Mouse (Mus musculus): Measurements from ENCODE around the gene Il10.

Gene Il10

DNA sequence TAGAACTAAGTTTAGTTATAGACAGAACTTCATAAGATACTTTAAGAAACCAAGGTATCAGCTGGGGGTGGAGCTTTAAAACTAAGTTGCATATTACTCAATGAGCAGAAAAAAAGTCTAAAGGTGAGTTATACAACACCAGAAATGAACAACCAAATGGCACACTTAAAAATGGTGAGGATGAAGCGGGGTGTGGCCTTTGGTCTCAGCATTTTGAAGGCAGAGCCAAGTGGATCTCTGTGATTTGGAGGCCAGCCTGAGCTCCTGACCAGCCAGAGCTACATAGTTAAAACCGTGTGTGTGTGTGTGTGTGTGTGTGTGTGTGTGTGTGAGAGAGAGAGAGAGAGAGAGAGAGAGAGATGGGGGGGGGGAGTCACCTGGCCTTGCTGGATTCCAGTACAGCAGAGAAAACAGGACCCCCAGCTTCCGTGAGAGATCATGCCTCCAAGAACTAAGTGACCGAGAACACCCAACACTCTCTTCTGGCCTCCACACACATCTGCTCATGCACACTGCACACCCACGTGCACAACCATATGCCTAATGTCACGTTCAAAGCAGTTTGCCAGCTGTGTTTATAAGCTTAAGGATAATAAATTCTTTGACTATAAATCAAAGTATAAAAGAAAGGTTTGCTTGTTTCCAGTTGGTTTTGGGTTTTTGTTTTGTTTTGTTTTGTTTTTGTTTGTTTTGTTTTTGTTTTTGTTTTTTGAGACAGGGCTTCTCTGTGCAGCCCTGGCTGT lies 28.6 kb downstream of the Il10 start:
- no peak for DNase-seq (ENCODE audit: low read depth, low spot score)

DNA sequence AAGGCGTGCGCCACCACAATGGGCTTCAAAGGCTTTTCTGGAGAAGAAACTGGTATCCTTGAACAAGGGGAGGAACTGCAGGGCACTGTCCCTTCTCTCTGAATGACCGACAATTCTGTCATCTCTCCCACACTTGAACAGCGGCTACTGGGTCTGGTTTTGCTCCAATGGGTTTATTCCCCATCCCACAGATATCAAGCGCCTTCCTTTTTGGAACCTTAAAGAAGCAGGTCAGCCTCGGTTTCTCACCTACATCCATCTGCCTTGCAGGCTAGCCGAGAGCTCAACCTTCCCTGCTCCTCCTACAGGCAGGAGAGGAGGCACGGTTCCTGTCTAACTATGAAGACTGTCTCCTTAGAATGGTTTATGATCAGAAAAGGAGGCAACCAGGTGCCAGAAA lies 29.3 kb downstream of the Il10 start:
- DNase-seq (ENCODE audit: low read depth, low spot score) = no peak

DNA sequence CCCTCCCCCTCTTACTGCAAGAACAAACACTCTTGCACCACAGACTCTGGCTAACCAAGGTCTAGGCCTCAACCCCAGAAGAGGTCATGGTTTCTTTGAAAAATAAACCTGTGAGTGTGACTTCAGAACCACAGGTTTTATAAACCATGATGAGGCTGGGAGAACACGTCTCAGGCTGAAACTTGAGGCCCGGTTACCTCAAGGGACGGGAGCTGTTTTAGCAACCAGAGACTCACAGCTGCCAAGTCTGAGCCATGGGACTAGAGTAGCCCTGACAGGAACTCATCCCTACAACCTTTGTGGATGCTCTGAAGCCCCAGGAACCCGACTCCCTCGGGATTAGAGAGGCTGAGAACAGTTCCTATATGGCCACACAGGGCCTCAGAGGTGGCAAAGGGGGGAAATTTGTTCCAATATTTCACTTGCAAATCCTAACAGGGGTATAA lies 29.7 kb downstream of the Il10 start:
- DNase-seq (ENCODE audit: low read depth, low spot score) = no peak

DNA sequence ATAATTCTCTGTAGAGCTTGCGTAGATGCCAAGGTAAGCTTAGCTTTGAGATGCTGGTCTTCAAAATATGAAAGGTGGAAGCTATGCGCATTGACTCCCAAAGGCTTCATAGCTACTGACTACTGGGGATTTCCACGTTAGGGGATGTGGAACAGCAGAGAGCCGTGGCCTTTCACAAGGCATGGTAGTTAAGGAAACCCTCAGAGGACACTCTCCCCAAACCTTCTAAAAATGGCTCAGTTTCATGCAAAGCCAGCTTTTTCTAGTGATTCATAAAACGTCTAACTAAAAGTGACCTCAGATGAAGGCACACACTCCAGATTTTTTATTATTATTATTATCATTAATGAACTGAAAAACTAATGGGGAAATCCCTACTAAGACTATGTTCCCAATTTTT lies 30.4 kb downstream of the Il10 start:
- no peak for DNase-seq (ENCODE audit: low read depth, low spot score)

DNA sequence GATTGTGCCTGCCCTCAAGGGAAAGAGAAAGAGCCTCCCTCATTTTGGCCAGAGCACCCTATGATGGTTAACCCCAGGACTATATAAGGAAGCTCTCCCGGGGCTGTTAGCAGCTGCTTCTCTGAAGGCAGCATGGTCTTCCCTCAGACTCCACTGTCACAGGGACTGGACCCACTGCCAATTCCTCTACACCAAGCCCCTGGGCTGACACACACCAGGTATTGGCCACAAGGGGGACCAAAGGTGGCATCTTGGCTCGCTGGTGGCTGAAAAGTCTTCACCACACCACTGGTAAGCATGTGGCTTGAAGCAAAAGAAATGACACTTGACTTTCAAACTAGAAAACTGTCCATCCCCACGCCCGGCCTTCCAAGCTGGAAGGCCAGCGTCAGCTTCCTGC lies 31.0 kb downstream of the Il10 start:
- DNase-seq (ENCODE audit: low read depth, low spot score) = no peak

DNA sequence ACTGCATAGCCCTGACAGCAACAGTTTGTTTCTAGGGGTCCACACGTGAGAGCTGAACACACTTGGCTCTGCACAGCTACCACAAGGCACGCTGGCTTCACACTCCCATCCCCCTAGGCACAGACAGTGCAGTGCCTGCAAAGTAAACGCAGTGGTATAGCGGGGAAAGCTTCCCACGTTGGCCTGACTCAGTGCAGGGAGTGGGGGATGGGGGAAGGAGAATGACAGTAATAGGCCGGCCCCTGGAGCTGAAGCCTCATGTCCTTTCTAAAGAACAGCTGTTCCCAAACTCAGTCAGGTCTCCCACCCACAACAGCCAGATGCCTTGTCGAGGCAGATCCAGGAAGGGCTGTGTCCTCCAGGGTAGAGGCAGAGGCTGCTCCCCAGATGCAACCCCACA lies 31.4 kb downstream of the Il10 start:
- no peak for DNase-seq (ENCODE audit: low read depth, low spot score)

DNA sequence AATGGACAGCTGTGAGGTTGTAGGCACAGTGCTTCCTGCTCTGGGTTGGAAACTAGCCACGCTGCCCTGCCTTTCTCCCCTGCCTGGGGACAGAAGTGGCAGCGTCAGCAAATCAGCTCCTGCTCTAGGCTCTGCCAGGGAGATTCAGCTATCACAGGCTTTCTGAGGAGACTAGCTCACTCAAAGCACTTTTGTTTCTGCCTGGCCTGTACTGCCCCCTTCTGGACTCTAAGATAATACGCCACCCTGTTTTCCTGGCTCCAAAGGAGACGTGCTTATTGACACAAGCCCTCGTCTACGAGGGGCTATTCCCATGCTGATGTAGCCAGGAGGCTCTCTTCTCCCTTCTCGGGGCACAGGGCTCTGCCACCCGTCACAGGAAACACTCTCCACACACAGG lies 33.6 kb downstream of the Il10 start:
- DNase-seq (ENCODE audit: low read depth, low spot score) = peak; percentile 84

DNA sequence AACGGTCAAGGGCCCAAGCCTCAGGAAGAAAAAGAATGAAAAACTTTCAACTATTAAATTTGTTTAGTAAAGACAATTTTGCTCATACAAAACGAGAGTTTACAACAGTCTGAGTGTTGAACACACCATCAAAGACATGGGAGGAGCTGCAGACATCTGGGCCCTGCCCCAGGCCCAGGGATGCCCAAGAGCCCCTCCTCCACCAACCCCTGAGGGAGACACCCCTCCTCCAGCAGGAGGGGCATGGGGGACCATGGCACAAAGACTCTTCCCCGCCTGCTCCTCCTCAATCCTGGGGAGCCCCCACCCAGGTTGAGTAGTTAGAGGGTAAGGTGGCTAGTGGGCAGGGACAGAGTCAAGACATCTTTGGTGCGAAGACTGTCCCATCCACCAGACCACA lies 34.0 kb downstream of the Il10 start:
- DNase-seq (ENCODE audit: low read depth, low spot score) = no peak

DNA sequence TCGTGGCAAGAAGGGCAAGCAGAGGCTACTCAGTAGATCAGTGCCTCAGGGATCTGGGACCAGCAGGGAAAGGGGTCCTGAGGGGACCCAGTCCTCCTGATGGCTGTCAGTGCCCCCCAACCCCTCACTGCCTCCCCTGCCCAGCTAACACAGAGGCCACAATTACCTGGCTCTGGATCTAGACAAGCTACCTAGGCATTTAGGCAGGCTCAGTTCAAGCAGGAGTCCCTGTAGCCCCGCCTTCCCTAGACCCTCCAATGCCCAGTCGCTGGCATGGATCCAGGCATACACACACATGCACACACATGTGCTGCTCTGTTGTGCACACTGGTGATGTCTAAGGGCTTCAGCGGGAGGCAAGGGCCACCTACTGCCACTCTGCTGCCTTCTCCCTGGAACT lies 34.6 kb downstream of the Il10 start:
- no peak for DNase-seq (ENCODE audit: low read depth, low spot score)

DNA sequence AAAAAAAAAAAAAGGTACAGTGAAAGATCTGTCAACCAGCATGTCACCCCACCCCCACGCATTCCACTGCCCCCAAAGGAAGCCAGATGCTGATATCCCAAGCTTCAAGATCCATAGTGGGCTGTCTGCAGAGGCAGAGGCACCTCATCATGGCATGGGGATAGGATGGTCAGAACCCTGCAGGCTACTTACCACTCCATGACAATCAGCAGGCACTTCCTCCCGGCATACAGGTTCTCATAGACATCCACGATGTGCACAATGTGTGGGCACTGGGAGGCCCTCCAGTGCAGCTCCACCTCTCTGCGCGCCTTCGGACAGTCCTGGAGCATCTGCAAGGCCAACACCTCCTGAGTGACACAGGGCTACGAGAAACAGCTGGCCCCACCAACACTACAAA lies 38.8 kb downstream of the Il10 start:
- DNase-seq (ENCODE audit: low read depth, low spot score) = no peak

DNA sequence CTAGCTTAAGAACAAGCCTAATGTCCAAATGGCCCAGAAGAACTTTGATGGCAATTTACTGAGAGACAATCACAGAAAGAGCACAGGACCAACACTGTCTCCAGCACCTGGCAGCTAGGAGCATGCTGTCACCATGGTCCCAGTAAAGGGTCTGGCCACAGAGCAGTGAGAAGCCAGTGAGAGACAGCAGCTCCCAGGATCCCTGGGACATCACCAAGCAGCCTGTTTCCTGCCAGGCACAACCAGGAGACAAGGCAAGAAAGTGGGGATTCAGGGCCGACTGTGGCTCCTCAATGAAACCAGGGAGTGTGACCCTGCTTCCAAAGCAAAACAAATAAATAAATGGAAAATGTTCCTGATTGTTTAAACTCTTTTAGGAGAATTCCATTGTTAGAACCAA lies 39.8 kb downstream of the Il10 start:
- no peak for DNase-seq (ENCODE audit: low read depth, low spot score)

DNA sequence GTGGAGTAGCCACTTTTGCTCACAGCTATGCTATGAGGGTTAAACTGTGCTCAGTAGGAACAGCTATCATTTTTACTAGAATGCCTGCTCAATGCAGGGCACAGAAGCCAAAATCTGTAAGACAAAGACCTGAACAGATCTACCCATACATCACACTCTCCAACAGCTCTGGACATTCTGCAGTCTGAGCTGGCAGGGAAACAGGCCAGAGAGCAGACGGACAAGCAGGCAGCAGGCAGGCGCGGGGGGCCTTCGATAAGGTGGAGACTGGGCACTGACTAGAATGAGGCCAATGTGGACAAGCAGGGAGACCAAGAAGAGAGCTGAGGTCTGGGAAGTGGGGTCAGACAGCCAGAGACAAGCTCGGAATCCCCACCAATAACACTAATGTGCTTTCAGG lies 40.2 kb downstream of the Il10 start:
- DNase-seq (ENCODE audit: low read depth, low spot score) = no peak

DNA sequence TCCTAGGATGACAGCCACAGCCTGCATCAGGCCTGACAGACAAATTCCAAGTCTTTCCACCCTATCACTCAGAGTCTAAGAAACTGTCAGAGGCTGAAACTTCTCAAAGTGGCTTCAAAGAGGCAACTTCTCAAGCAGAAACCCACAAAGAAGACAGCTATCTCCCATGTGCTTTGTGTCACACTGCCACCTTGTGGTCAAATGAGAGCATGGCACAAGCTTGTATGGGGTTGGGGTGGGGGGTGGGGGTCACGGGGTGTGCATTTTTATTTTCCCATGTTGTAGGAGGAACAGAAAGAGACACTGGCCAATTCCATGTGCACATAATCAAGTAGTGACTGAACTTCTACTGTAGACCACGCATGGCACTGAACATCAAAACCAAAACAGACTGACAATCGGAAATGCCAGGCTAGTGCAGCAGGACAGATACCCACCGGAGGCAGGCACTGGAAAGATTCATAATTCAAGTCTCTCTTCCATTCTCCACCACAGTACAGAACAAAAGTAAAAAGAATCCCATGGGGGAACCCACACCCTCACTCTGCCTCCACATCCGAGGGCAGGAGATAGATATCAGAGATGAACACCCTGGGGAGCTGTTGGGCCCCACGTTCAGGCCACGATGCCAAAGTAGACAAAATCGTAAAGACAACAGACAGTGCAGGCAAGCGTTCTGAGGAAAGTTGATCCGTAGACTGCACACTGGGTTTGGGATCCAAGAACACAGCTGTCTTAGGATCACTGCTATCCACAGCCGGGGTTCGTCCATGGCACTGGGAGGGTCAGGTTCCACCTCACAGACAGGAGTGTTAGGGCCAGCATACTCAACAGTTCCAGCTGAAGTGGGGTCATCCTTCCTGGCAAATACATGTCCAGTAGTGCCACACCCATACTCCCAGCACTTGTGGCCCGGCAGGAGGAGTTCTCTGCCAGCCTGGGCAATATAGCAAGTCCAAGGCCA lies 40.9 kb downstream of the Il10 start:
- DNase-seq (ENCODE audit: low read depth, low spot score) = peak; percentile 56

DNA sequence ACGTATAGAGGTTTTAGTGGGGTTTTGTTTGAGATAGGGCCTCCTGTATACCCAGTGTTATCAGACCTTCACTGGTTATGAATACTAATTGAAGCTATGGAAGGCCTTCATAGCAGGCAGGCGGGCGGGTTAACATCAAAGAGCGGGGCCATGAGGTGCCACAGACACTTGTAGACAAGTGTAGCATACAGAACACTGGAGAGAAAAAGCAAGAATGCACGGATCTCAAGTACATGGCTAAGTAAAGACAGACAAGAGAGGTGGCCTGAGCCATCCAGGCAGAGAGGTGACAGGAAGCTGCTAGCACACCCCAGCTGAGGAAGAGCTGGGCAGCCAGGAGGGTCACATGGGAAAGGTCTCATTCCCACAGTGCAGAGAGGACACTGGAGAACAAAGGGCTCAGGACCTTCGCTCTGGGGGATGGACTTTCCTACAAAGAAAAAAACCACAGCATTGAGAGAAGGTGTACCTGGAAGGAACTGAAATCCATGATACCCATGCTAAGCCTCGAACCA lies 42.2 kb downstream of the Il10 start:
- DNase-seq (ENCODE audit: low read depth, low spot score) = no peak

DNA sequence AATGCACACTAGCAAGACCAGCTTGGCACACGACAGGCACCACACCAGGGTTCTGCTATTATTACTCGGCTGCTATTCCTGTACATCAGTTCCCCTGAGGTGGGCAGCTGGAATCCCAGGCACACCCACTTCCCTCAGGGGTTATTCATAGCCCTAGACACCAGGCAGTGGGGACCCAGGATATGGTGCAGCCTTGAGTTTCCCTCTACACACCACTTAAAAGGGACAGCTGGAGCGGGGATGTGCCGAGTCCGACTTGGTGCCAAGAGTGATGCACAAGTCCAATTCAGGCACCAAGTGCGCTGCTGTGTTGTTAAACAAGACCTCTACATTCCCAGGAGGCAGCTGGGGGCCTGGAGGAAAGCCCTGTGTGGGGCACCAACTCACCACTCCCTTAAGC lies 43.2 kb downstream of the Il10 start:
- no peak for DNase-seq (ENCODE audit: low read depth, low spot score)

DNA sequence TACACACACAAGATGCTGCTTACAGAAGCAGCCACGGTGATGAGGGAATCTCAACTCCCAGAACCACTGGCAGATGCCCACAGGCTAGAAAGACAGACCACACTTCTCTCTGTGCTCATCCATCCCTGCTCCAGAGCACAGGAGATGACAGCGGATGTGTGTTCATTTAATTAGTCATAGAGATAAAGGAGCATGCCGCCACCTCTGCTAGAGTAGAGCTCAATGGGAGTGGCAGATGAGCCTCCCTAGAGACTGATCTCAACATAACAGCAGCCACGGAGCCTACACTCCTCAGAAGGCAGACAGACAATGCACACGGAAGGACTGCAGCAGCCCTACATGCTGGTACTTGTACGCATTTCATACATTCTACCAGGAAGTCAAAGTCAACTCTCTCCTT lies 44.6 kb downstream of the Il10 start:
- no peak for DNase-seq (ENCODE audit: low read depth, low spot score)

DNA sequence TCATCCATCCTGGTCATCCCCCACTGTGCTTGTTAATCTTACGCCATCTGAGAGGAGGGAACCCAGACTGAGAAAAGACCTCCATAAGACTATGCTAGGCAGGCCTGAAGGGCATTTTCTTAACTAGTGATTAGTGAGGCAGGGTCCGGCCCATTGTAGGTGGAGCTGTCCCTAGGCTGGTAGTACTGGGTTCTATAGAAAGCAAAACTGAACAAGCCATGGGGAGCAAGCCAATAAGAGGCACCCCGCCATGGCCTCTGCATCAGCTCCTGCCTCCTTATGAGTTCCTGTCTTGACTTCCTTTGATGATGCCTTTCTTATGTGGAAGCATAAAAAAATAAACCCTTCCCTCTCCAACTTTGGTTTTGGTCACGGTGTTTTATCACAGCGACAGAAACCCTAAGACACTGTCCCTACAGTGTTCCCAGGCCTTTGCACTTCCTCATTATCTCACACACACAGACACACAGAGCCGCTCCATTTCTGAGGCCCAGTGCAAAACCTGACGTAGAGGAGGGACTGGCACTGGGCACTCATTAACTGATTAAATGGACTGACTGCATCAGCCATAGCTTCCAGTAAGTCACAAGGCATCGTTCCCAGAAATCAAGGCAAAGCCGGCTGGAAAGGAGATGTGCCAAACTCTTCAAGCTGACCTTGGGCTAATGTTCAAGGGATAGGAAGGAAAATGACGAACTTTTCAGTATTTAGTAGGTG lies 48.5 kb downstream of the Il10 start:
- DNase-seq (ENCODE audit: low read depth, low spot score) = no peak

DNA sequence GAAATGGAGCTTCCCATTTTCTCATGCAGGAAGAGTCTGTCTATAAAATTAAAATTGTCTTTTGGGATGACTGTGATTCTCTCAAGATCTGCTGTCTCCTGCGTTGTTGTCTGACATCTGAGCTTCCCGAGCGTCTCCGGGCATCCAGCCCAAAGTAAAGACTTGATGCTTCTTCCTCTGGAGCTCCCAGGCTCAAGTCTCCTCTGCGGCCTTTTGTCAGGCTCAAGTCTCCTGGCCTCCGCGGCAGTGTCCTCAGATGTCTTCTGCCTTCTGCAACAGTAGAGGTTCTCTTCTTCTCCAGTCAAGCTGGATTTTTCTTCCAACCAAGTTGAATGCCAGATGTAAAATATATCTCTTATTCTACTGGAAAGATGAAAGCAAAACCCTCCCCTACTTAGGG lies 49.4 kb downstream of the Il10 start:
- no peak for DNase-seq (ENCODE audit: low read depth, low spot score)

DNA sequence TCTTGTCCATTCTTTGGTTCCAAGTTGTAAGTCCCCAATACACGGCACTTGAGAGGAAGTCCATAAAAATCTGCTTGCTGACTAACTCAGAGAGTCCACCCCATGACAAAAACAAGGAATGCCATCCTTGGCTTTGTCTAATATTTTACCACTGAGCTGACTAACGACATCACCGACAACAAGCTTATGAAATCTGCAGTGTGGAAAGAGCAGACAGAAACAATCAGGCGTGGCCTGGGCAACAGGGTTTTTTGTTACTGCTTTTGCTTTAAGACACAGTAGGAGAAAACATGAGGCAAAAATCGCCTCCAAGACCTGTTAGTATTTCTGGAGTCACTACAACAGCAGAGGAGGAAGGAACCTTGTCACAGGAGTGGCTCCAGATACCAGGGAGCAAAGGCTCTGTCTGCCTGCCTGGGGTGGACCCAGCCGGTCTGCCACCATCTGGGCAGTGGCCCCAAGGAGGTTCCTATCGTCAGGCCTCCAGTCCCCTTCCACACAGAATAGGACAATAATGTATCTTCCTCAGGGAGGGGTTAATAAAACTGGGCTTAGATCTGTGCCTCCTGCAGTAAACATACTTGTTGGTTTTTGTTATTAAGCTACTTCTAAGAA lies 52.8 kb downstream of the Il10 start:
- no peak for DNase-seq (ENCODE audit: low read depth, low spot score)

DNA sequence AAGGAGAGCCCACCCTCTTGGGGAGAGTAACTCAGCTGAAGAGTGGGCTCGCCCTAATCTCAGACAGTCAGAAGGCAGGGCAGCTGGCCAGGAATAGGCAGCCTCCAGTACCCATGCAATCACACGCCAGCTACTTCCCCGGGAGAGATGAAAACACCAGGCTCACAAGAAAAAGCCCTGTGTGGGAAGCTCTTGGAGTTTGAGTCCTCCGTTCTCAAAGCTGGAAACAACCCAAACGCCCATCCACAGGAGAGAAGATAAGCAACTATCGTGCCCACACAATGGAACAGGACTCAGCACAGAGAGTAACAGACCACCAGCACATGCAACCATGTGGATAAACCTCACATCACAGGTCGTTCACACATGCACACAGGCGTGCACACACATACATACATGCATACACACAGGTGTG lies 54.9 kb downstream of the Il10 start:
- DNase-seq (ENCODE audit: low read depth, low spot score) = no peak

All from R1 (cell line).